Mouse (Mus musculus) activated CD4-positive, CD25-positive, alpha-beta regulatory T cell, adult 9 weeks (primary cell): ENCODE results near the gene Isoc2a. TPM values are rescaled to one million over a fixed set of nuclear protein-coding genes. Genes with fewer than 3 reads are reported as not detected.

ENCODE experiments used
- polyA plus RNA-seq: library from polyadenylated mRNA; unstranded; fragments of 100-300 nt; shearing (Covaris generic); gene quantifications from one replicate; pipeline ENCODE4 v1.2.1, GENCODE M21; 2017

The Isoc2a gene
- polyA plus RNA-seq = 0.53 TPM

GRCm38 (mm10) chr7:4876753-4877221 is at the start of gene Isoc2a:
Isoc2a (plus strand) TSS chr7:4877153.

GRCm38 (mm10) chr7:4844245-4844916 is 32.6 kb upstream of the Isoc2a start, which contains the start of gene Shisa7:
Shisa7 (minus strand) TSS chr7:4844696.

GRCm38 (mm10) chr7:4870133-4870532 is 6.8 kb upstream of the Isoc2a start, which contains the start of gene Isoc2b:
Isoc2b (minus strand) TSS chr7:4870258.

GRCm38 (mm10) chr7:4906466-4906950 is 29.6 kb downstream of the Isoc2a start, which contains the start of gene Gm36210:
Gm36210 (minus strand) TSS chr7:4906516.

GRCm38 (mm10) chr7:4915007-4915665 is 38.2 kb downstream of the Isoc2a start, which contains the start of gene Zfp628:
Zfp628 (plus strand) TSS chr7:4915217.

GRCm38 (mm10) chr7:4921824-4922482 is 45.0 kb downstream of the Isoc2a start, which contains the start of gene Nat14:
Nat14 (plus strand) TSS chr7:4922028.

GRCm38 (mm10) chr7:4925441-4926381 is 48.8 kb downstream of the Isoc2a start, which contains the start of gene Ssc5d:
Ssc5d (plus strand) TSS chr7:4925785.

Other genes starting within 250 kb of the Isoc2a start
- 5.6 TPM for gene Tmem86b, start 245.7 kb upstream of the Isoc2a start, polyA plus RNA-seq
- gene Ppp6r1, start 218.1 kb upstream of the Isoc2a start, polyA plus RNA-seq = 30.9 TPM
- gene Hspbp1, start 192.1 kb upstream of the Isoc2a start, polyA plus RNA-seq = 82.1 TPM
- gene Brsk1, start 186.5 kb upstream of the Isoc2a start, polyA plus RNA-seq = not detected
- 0.10 TPM for gene Tmem150b, start 151.9 kb upstream of the Isoc2a start, polyA plus RNA-seq
- 49.9 TPM for gene Kmt5c, start 137.0 kb upstream of the Isoc2a start, polyA plus RNA-seq
- gene Cox6b2, start 124.1 kb upstream of the Isoc2a start, polyA plus RNA-seq = 3.0 TPM
- not detected for gene Fam71e2, start 105.9 kb upstream of the Isoc2a start, polyA plus RNA-seq
- not detected for gene Il11, start 94.3 kb upstream of the Isoc2a start, polyA plus RNA-seq
- gene Tmem190, start 94.2 kb upstream of the Isoc2a start, polyA plus RNA-seq = not detected
- gene Tmem238, start 87.5 kb upstream of the Isoc2a start, polyA plus RNA-seq = 1.3 TPM
- 423 TPM for gene Rpl28, start 84.3 kb upstream of the Isoc2a start, polyA plus RNA-seq
- 105 TPM for gene Ube2s, start 64.6 kb upstream of the Isoc2a start, polyA plus RNA-seq
- not detected for gene Shisa7, start 32.5 kb upstream of the Isoc2a start, polyA plus RNA-seq
- gene Isoc2b, start 6.9 kb upstream of the Isoc2a start, polyA plus RNA-seq = 43.7 TPM
- gene Gm36210, start 29.4 kb downstream of the Isoc2a start, polyA plus RNA-seq = not detected
- gene Zfp628, start 38.1 kb downstream of the Isoc2a start, polyA plus RNA-seq = 1.6 TPM
- 0.90 TPM for gene Nat14, start 44.9 kb downstream of the Isoc2a start, polyA plus RNA-seq
- not detected for gene Ssc5d, start 48.6 kb downstream of the Isoc2a start, polyA plus RNA-seq
- gene Sbk2, start 87.3 kb downstream of the Isoc2a start, polyA plus RNA-seq = 0.84 TPM
- gene Sbk3, start 94.0 kb downstream of the Isoc2a start, polyA plus RNA-seq = not detected
- 13.5 TPM for gene Zfp579, start 119.0 kb downstream of the Isoc2a start, polyA plus RNA-seq
- 34.1 TPM for gene Zfp524, start 137.3 kb downstream of the Isoc2a start, polyA plus RNA-seq
- gene Fiz1, start 137.5 kb downstream of the Isoc2a start, polyA plus RNA-seq = 39.2 TPM
- gene Gm44973, start 138.3 kb downstream of the Isoc2a start, polyA plus RNA-seq = 5.7 TPM
- gene Zfp865, start 143.2 kb downstream of the Isoc2a start, polyA plus RNA-seq = 6.2 TPM
- not detected for gene Ccdc106, start 143.4 kb downstream of the Isoc2a start, polyA plus RNA-seq
- gene 4632433K11Rik, start 157.0 kb downstream of the Isoc2a start, polyA plus RNA-seq = not detected
- gene Zfp784, start 161.3 kb downstream of the Isoc2a start, polyA plus RNA-seq = 3.7 TPM
- gene Zfp580, start 174.4 kb downstream of the Isoc2a start, polyA plus RNA-seq = 1.1 TPM
- 98.6 TPM for gene U2af2, start 185.0 kb downstream of the Isoc2a start, polyA plus RNA-seq
- gene Epn1, start 203.1 kb downstream of the Isoc2a start, polyA plus RNA-seq = 12.4 TPM
- gene Rfpl4, start 239.8 kb downstream of the Isoc2a start, polyA plus RNA-seq = not detected
- gene Rasl2-9, start 248.8 kb downstream of the Isoc2a start, polyA plus RNA-seq = 0.29 TPM